Mouse (Mus musculus) mouse embryonic stem cell (cell line): ENCODE measurements around the gene Oxt.

ENCODE experiments used
- in situ Hi-C, 2 experiments: fragments of 300-500 bp; cut with MboI; formaldehyde crosslinking; loops; 1 replicate in 1 of 2; 3 replicates in 1 of 2; pipeline ENCODE4 v1.14.3; 2019 to 2020; ENCODE audit warnings: low sequenced_read_pairs in 2 of 2, low pct_unique_long_range_greater_than_20kb in 1 of 2, mixed read lengths in 1 of 2; ENCODE audit not compliant: unreplicated experiment in 1 of 2

Gene Oxt

GRCm38 (mm10) chr2:130575873-130576272, at the start of gene Oxt:
Gene Oxt (plus strand): TSS chr2:130576173.
- in situ Hi-C loops: no loop called here

- in situ Hi-C loops: no loop called here
Measured at GRCm38 (mm10) chr2:130528457-130528856, 47.5 kb upstream of the Oxt start.

GRCm38 (mm10) chr2:130529290-130529689, 46.7 kb upstream of the Oxt start:
- in situ Hi-C loops: no loop called here

- in situ Hi-C loops: no loop called here
Measured at GRCm38 (mm10) chr2:130529925-130530324, 46.0 kb upstream of the Oxt start.

- in situ Hi-C loops: no loop called here
Measured at GRCm38 (mm10) chr2:130532201-130532600, 43.8 kb upstream of the Oxt start.

GRCm38 (mm10) chr2:130535017-130535416, 41.0 kb upstream of the Oxt start:
- in situ Hi-C loops: no loop called here

GRCm38 (mm10) chr2:130536890-130537289, 39.1 kb upstream of the Oxt start:
- in situ Hi-C loops: no loop called here

- in situ Hi-C loops: no loop called here
Measured at GRCm38 (mm10) chr2:130538876-130539546, 37.0 kb upstream of the Oxt start.

GRCm38 (mm10) chr2:130540266-130540665, 35.7 kb upstream of the Oxt start:
- in situ Hi-C loops: no loop called here

- in situ Hi-C loops: no loop called here
Measured at GRCm38 (mm10) chr2:130546957-130547356, 29.0 kb upstream of the Oxt start.

GRCm38 (mm10) chr2:130554841-130555240, 21.1 kb upstream of the Oxt start:
- in situ Hi-C loops: no loop called here

GRCm38 (mm10) chr2:130556292-130556691, 19.7 kb upstream of the Oxt start:
- in situ Hi-C loops: no loop called here

GRCm38 (mm10) chr2:130557462-130557861, 18.5 kb upstream of the Oxt start:
- in situ Hi-C loops: no loop called here

- in situ Hi-C loops: no loop called here
Measured at GRCm38 (mm10) chr2:130558015-130558414, 18.0 kb upstream of the Oxt start.

GRCm38 (mm10) chr2:130563212-130564055, 12.5 kb upstream of the Oxt start, which contains the start of gene Mrps26:
Gene Mrps26 (plus strand): TSS chr2:130563742.
- in situ Hi-C loops: no loop called here

GRCm38 (mm10) chr2:130564063-130564462, 11.9 kb upstream of the Oxt start:
- in situ Hi-C loops: no loop called here

- in situ Hi-C loops: no loop called here
Measured at GRCm38 (mm10) chr2:130564983-130565382, 11.0 kb upstream of the Oxt start.

- in situ Hi-C loops: no loop called here
Measured at GRCm38 (mm10) chr2:130568921-130569320, 7.1 kb upstream of the Oxt start.

GRCm38 (mm10) chr2:130569926-130570325, 6.0 kb upstream of the Oxt start:
- in situ Hi-C loops: no loop called here

- in situ Hi-C loops: no loop called here
Measured at GRCm38 (mm10) chr2:130574960-130575359, 1.0 kb upstream of the Oxt start.
